Mouse (Mus musculus) MEL (cell line): Measurements from ENCODE around the gene Rpa1. TPM values are rescaled to one million over a fixed set of nuclear protein-coding genes. Genes with fewer than 3 reads are reported as not detected.

Source experiments
- DNase-seq: peaks from one replicate; pipeline ENCODE4 v3.0.0; 2011; ENCODE audit warnings: low read depth, low spot score
- H3K27ac ChIP-seq: 2 replicates; pipeline ENCODE4 v1.5.1; 2012; ENCODE audit warnings: low read depth, mild to moderate bottlenecking, control low read depth, low read length, moderate library complexity; ENCODE audit not compliant: control insufficient read depth
- H3K27me3 ChIP-seq, 2 experiments: fragments of 150-350 bp in 1 of 2; sonication (generic) in 1 of 2; 2 replicates each; pipeline ENCODE4 v1.6.1; 2012; ENCODE audit warnings: low read length in 2 of 2, mild to moderate bottlenecking in 2 of 2, improper control_type of control experiment in 1 of 2, moderate library complexity in 1 of 2; ENCODE audit not compliant: insufficient read depth in 2 of 2, control insufficient read depth in 1 of 2
- H3K36me3 ChIP-seq, 2 experiments: 2 replicates each; pipeline ENCODE4 v1.6.1; 2012 to 2014; ENCODE audit warnings: low read length in 2 of 2, improper control_type of control experiment in 1 of 2, inconsistent platforms in 1 of 2, mild to moderate bottlenecking in 1 of 2; ENCODE audit not compliant: insufficient read depth in 2 of 2, control insufficient read depth in 1 of 2
- H3K4me1 ChIP-seq, 2 experiments: fragments of 150-350 bp in 1 of 2; sonication (generic) in 1 of 2; 2 replicates each; pipeline ENCODE4 v1.6.1; 2012; ENCODE audit warnings: low read length in 2 of 2, improper control_type of control experiment in 1 of 2, mild to moderate bottlenecking in 1 of 2; ENCODE audit not compliant: insufficient read depth in 2 of 2, control insufficient read depth in 1 of 2
- H3K4me3 ChIP-seq, 2 experiments: fragments of 150-350 bp in 1 of 2; sonication (generic) in 1 of 2; 2 replicates each; pipeline ENCODE4 v1.5.1; 2012; ENCODE audit warnings: low read depth in 2 of 2, low read length in 2 of 2, mild to moderate bottlenecking in 2 of 2, moderate library complexity in 2 of 2, control low read depth in 1 of 2, improper control_type of control experiment in 1 of 2; ENCODE audit not compliant: control insufficient read depth in 1 of 2, insufficient read depth in 1 of 2
- H3K79me2 ChIP-seq: 2 replicates; pipeline ENCODE4 v1.6.1; 2012; ENCODE audit warnings: mild to moderate bottlenecking, low read length, moderate library complexity; ENCODE audit not compliant: control insufficient read depth, poor library complexity, insufficient read depth
- H3K9ac ChIP-seq: 2 replicates; pipeline ENCODE4 v1.6.1; 2012; ENCODE audit warnings: low read depth, mild to moderate bottlenecking, control low read depth, low read length, moderate library complexity; ENCODE audit not compliant: control insufficient read depth, poor library complexity, severe bottlenecking
- H3K9me3 ChIP-seq: fragments of 150-350 bp; sonication (generic); replicated peaks from 2 replicates; pipeline ENCODE4 v1.6.1; 2012; ENCODE audit warnings: mild to moderate bottlenecking, low read length, improper control_type of control experiment, moderate library complexity; ENCODE audit not compliant: insufficient read depth
- BHLHE40 ChIP-seq: IDR thresholded peaks from 2 replicates; pipeline ENCODE4 v1.6.1; 2012; ENCODE audit warnings: low read depth, mild to moderate bottlenecking, inconsistent platforms, low read length, improper control_type of control experiment, borderline replicate concordance
- E2F4 ChIP-seq: IDR thresholded peaks from 2 replicates; pipeline ENCODE4 v1.6.1; 2011; ENCODE audit warnings: low read depth, low read length, improper control_type of control experiment, borderline replicate concordance
- ELF1 ChIP-seq: IDR thresholded peaks from 2 replicates; pipeline ENCODE4 v1.6.1; 2014; ENCODE audit warnings: low read depth, mild to moderate bottlenecking, inconsistent platforms, low read length, improper control_type of control experiment, moderate library complexity
- EP300 ChIP-seq, 2 experiments: IDR thresholded peaks; 2 replicates each; pipeline ENCODE4 v1.6.1; 2011; ENCODE audit warnings: improper control_type of control experiment in 2 of 2, low read length in 2 of 2, low read depth in 1 of 2, mild to moderate bottlenecking in 1 of 2
- GATA1 ChIP-seq: IDR thresholded peaks from 2 replicates; pipeline ENCODE4 v1.6.1; 2011; ENCODE audit warnings: low read depth, low read length, improper control_type of control experiment
- MAZ ChIP-seq: IDR thresholded peaks from 2 replicates; pipeline ENCODE4 v1.6.1; 2012; ENCODE audit warnings: low read depth, mild to moderate bottlenecking, inconsistent platforms, low read length, improper control_type of control experiment
- MXI1 ChIP-seq: IDR thresholded peaks from 2 replicates; pipeline ENCODE4 v1.6.1; 2011; ENCODE audit warnings: mild to moderate bottlenecking, low read depth, low read length, improper control_type of control experiment
- NELFE ChIP-seq: IDR thresholded peaks from 2 replicates; pipeline ENCODE4 v1.6.1; 2011; ENCODE audit warnings: low read depth, low read length, improper control_type of control experiment
- RCOR1 ChIP-seq: IDR thresholded peaks from 2 replicates; pipeline ENCODE4 v1.6.1; 2012; ENCODE audit warnings: low read depth, mild to moderate bottlenecking, inconsistent platforms, low read length, improper control_type of control experiment
- TBP ChIP-seq: IDR thresholded peaks from 2 replicates; pipeline ENCODE4 v1.8.0; 2011; ENCODE audit warnings: low read depth, low read length, improper control_type of control experiment
- USF1 ChIP-seq: IDR thresholded peaks from 2 replicates; pipeline ENCODE4 v1.6.1; 2014; ENCODE audit warnings: low read depth, mild to moderate bottlenecking, inconsistent platforms, low read length, improper control_type of control experiment, moderate library complexity
- ZKSCAN1 ChIP-seq: IDR thresholded peaks from 2 replicates; pipeline ENCODE4 v1.6.1; 2012; ENCODE audit warnings: low read depth, mild to moderate bottlenecking, inconsistent platforms, low read length, improper control_type of control experiment, moderate library complexity
- ZNF384 ChIP-seq: IDR thresholded peaks from 2 replicates; pipeline ENCODE4 v1.6.1; 2012; ENCODE audit warnings: low read depth, mild to moderate bottlenecking, inconsistent platforms, low read length, improper control_type of control experiment
- polyA plus RNA-seq, 2 experiments: library from polyadenylated mRNA; stranded (reverse) in 1 of 2; unstranded in 1 of 2; fragments of >175 nt in 1 of 2; fragments of >200 nt in 1 of 2; gene quantifications; 2 replicates each; pipeline versions ENCODE4 v1.2.1 to v1.2.4; 2012; ENCODE audit warnings: low replicate concordance in 2 of 2, low read depth in 1 of 2; ENCODE audit not compliant: insufficient read length in 2 of 2, insufficient read depth in 1 of 2, missing spikeins in 1 of 2
- total RNA-seq: library from RNA; depleted of rRNA; stranded (reverse); fragments of 300-350 nt; gene quantifications from 2 replicates; pipeline ENCODE4 v1.2.3, GENCODE M21; 2012

Gene Rpa1
- total and polyA plus RNA-seq, 3 experiments = 179 to 481 (median 242) TPM

- Histone ChIP-seq H3K79me2 (no peaks in the 10 kb centered on the region), H3K36me3 (peaks cover 0 to 9% of the 10 kb centered on the region in 2 experiments; a peak in 3 of 4 replicates)
- no peak for DNase-seq
These were observed 7.4 kb upstream of the Rpa1 start for GRCm38 (mm10) chr11:75355475-75355874.

GRCm38 (mm10) chr11:75351225-75351624 lies 3.1 kb upstream of the Rpa1 start:
- no peak overlapping the region for H3K27ac ChIP-seq
- peaks cover 0 to 24% of the 10 kb centered on the region in 2 experiments; a peak in 3 of 4 replicates for H3K36me3 ChIP-seq
- 0 out of 2 replicates have a peak, but pooled peaks have one; percentile 21 for TF ChIP-seq GATA1
- no peak for TF ChIP-seq MXI1
- TF ChIP-seq ZNF384 = 0 out of 2 replicates have a peak, but pooled peaks have one; percentile 26
- TF ChIP-seq RCOR1 = no peak
- peak; percentile 89; the same call in 1 of the 2 replicates for TF ChIP-seq ZKSCAN1
- no peaks in the 10 kb centered on the region for H3K27me3 ChIP-seq
- no peaks in the 10 kb centered on the region for H3K9me3 ChIP-seq
- H3K4me3 ChIP-seq = no peak overlapping the region
- H3K79me2 ChIP-seq = peaks cover 23% of the 10 kb centered on the region
- DNase-seq = no peak
- peaks cover 16 to 20% of the 10 kb centered on the region in 2 experiments for H3K4me1 ChIP-seq
- no peak overlapping the region for H3K9ac ChIP-seq

More at GRCm38 (mm10) chr11:75355475-75355874, 7.4 kb upstream of the Rpa1 start:
- no peak overlapping the region for H3K9ac ChIP-seq
- H3K4me3 ChIP-seq = no peak overlapping the region
- TF ChIP-seq NELFE (no peak), E2F4 (no peak), USF1 (no peak), BHLHE40 (no peak), ELF1 (no peak), TBP (no peak)
- no peaks in the 10 kb centered on the region for H3K27me3 ChIP-seq
- no peak overlapping the region for H3K27ac ChIP-seq
- no peaks in the 10 kb centered on the region for H3K9me3 ChIP-seq
- peaks cover 6 to 7% of the 10 kb centered on the region in 2 experiments for H3K4me1 ChIP-seq

- Histone ChIP-seq H3K79me2 (peaks cover 41% of the 10 kb centered on the region), H3K36me3 (peaks cover 0 to 43% of the 10 kb centered on the region in 2 experiments; a peak in 3 of 4 replicates), H3K9ac (peak overlapping the region; percentile 81), H3K27ac (peak overlapping the region; percentile 55), H3K27me3 (no peaks in the 10 kb centered on the region), H3K4me3 (peak overlapping the region; percentile 79 to 92), H3K9me3 (no peaks in the 10 kb centered on the region), H3K4me1 (peaks cover 22 to 31% of the 10 kb centered on the region in 2 experiments)
- TF ChIP-seq EP300 (IDR thresholded peaks at IDR 0.05; ENCODE audit: low read depth in 1 of 2, low read length in 2 of 2) (peak in 1 of 2 experiments; percentile 5; a peak in 1 of 4 replicates), MAZ (no peak)
- DNase-seq = no peak
These were observed 752 bp upstream of the Rpa1 start for GRCm38 (mm10) chr11:75348890-75349261.
